Comparison of ENCODE assay signal across 8 mouse cellular contexts in genomic region chr9:109038086-109038895, GRCm38 (mm10). TPM values are rescaled to one million over a fixed set of nuclear protein-coding genes. Genes with fewer than 3 reads are reported as not detected.
DNase-seq lines count a peak whose midpoint lies in the region; ATAC-seq and TF ChIP-seq lines count a peak whose summit lies in the region.

Shisa5 (plus strand) TSS chr9:109038565.

- peak within 1 kb of the TSS; percentile 80 for H3K4me2 ChIP-seq in hindbrain, postnatal 0 days (ENCODE audit: low read depth, low read length)

- H3K27ac ChIP-seq in hindbrain, postnatal 0 days = peak within 1 kb of the TSS; percentile 37; the same call in 1 of the 2 replicates

- DNase-seq in frontal cortex, adult 2 months (ENCODE audit: extremely low spot score in 1 of 2, low spot score in 1 of 2) = no peak
- no peak for DNase-seq in frontal cortex, postnatal 25 days (ENCODE audit: low spot score in 2 of 2)
- peak; percentile 53 to 68 for DNase-seq in cerebellum, postnatal 14 days
- peak; percentile 90 for DNase-seq in gastrocnemius, postnatal 14 days
- DNase-seq in hindbrain, postnatal 0 days (ENCODE audit: low spot score) = peak; percentile 58
- DNase-seq in left cerebral cortex, postnatal 4 days = peak; percentile 62
- peak; percentile 72 for DNase-seq in mesoderm, embryonic 11.5 days (ENCODE audit: low read depth, low spot score)
- peak; percentile 62 for DNase-seq in splenic B cell, adult 2 months (ENCODE audit: low read depth, low spot score)

- H3K4me1 ChIP-seq in hindbrain, postnatal 0 days (ENCODE audit: insufficient read depth, low read length) = no peaks in the 10 kb centered on the region

- WGBS in hindbrain, postnatal 0 days = 2% methylated on average over 36 of the region's 40 CpGs

- ATAC-seq in hindbrain, postnatal 0 days = peak; percentile 88

- H3K9me3 ChIP-seq in hindbrain, postnatal 0 days (ENCODE audit: low read length) = no peaks in the 10 kb centered on the region

- intact Hi-C loops in gastrocnemius, postnatal 14 days (cut with DNase I; ENCODE audit: low total_unique reads) = no loop called here
- intact Hi-C loops in left cerebral cortex, postnatal 4 days (cut with DNase I) = no loop called here

- TF ChIP-seq CTCF in hindbrain, postnatal 0 days (IDR thresholded peaks at IDR 0.05; ENCODE audit: low read depth) = no peak

- H3K4me3 ChIP-seq in hindbrain, postnatal 0 days (ENCODE audit: low read length) = peak within 1 kb of the TSS; percentile 53

- H3K36me3 ChIP-seq in hindbrain, postnatal 0 days (ENCODE audit: insufficient read depth, low read length) = no peaks in the 10 kb centered on the region
- H3K36me3 ChIP-seq in splenic B cell, adult 2 months (ENCODE audit: control insufficient read depth, insufficient read depth, low read length, poor library complexity, severe bottlenecking) = no peaks in the 10 kb centered on the region

- no peaks in the 10 kb centered on the region for H3K27me3 ChIP-seq in hindbrain, postnatal 0 days (ENCODE audit: insufficient read depth, low read length)
- no peaks in the 10 kb centered on the region for H3K27me3 ChIP-seq in splenic B cell, adult 2 months (ENCODE audit: control insufficient read depth, insufficient read depth, low read length, poor library complexity, severe bottlenecking)

- peak within 1 kb of the TSS; percentile 57 for H3K9ac ChIP-seq in hindbrain, postnatal 0 days (replicated peaks; ENCODE audit: low read length)

RNA-seq across cellular contexts. Expression of gene Shisa5, which starts in this region (rescaled TPM):
- polyA plus RNA-seq in frontal cortex, adult 2 months (2012; rRNA removed) = 101 and 107 TPM in 2 replicates
- total RNA-seq in gastrocnemius, postnatal 14 days (2021) = 10 to 100 TPM; 24.4 to 26.3 TPM
- 77.8 and 90.6 TPM in 2 replicates for total RNA-seq in hindbrain, postnatal 0 days (2014; rRNA removed)
- polyA plus RNA-seq in hindbrain, postnatal 0 days (2015; fragmentation: Nextera tagmentation; extraction: Ambion mirVana) = 74.5 and 77.6 TPM in 2 replicates
- 10 to 100 TPM; 48.3 to 54.7 TPM for total RNA-seq in left cerebral cortex, postnatal 4 days (2021)

Comparison
In these comparisons a context has a peak if more than half of its experiments do, and no peak if none do; other contexts are left out.
1. DNase-seq: peak in cerebellum, postnatal 14 days (2 of 2), gastrocnemius, postnatal 14 days (single experiment), hindbrain, postnatal 0 days (single experiment), left cerebral cortex, postnatal 4 days (single experiment), mesoderm, embryonic 11.5 days (single experiment) and splenic B cell, adult 2 months (single experiment); none in frontal cortex, adult 2 months (0 of 2) and frontal cortex, postnatal 25 days (0 of 2).